Mouse (Mus musculus) forebrain, embryonic 15.5 days (tissue): ENCODE data around the gene Ezh1. TPM values are rescaled to one million over a fixed set of nuclear protein-coding genes. Genes with fewer than 3 reads are reported as not detected.

Experiments used
- polyA plus RNA-seq: library from polyadenylated mRNA; unstranded; fragments of >200 nt; fragmentation: Nextera tagmentation; extraction: Ambion mirVana; gene quantifications from 2 replicates; pipeline ENCODE4 v1.2.1, GENCODE M21; 2015

The Ezh1 gene
- polyA plus RNA-seq, 1 experiment from 2014 or later = 19.6 TPM

Other genes with a start within 250 kb of the Ezh1 start
- gene Atp6v0a1, start 217.0 kb downstream of the Ezh1 start, polyA plus RNA-seq = 84.3 and 84.6 TPM in 2 replicates
- 7.9 and 8.1 TPM in 2 replicates for gene Naglu, start 156.5 kb downstream of the Ezh1 start, polyA plus RNA-seq
- 0.17 and 0.27 TPM in 2 replicates for gene Hsd17b1, start 148.1 kb downstream of the Ezh1 start, polyA plus RNA-seq
- 47.8 and 52.7 TPM in 2 replicates for gene Coasy, start 143.9 kb downstream of the Ezh1 start, polyA plus RNA-seq
- 92.9 and 96.5 TPM in 2 replicates for gene Mlx, start 139.2 kb downstream of the Ezh1 start, polyA plus RNA-seq
- 40.5 and 45.0 TPM in 2 replicates for gene Psmc3ip, start 131.0 kb downstream of the Ezh1 start, polyA plus RNA-seq
- gene Retreg3, start 106.6 kb downstream of the Ezh1 start, polyA plus RNA-seq = 25.1 and 27.7 TPM in 2 replicates
- 96.1 and 97.7 TPM in 2 replicates for gene Tubg1, start 106.5 kb downstream of the Ezh1 start, polyA plus RNA-seq
- gene Tubg2, start 70.6 kb downstream of the Ezh1 start, polyA plus RNA-seq = 31.2 and 32.8 TPM in 2 replicates
- 0.77 and 0.98 TPM in 2 replicates for gene Cntnap1, start 55.9 kb downstream of the Ezh1 start, polyA plus RNA-seq
- gene Plekhh3, start 55.1 kb downstream of the Ezh1 start, polyA plus RNA-seq = 5.8 and 6.5 TPM in 2 replicates
- 0.14 and 0.19 TPM in 2 replicates for gene Ccr10, start 51.0 kb downstream of the Ezh1 start, polyA plus RNA-seq
- 53.4 and 61.3 TPM in 2 replicates for gene Ramp2, start 19.6 kb upstream of the Ezh1 start, polyA plus RNA-seq
- gene Vps25, start 27.2 kb upstream of the Ezh1 start, polyA plus RNA-seq = 87.7 and 92.9 TPM in 2 replicates
- 4.8 and 5.5 TPM in 2 replicates for gene Wnk4, start 34.1 kb upstream of the Ezh1 start, polyA plus RNA-seq
- gene Cntd1, start 52.5 kb upstream of the Ezh1 start, polyA plus RNA-seq = 1.4 and 1.5 TPM in 2 replicates
- 208 and 211 TPM in 2 replicates for gene Coa3, start 52.7 kb upstream of the Ezh1 start, polyA plus RNA-seq
- gene Becn1, start 75.8 kb upstream of the Ezh1 start, polyA plus RNA-seq = 186 and 200 TPM in 2 replicates
- 129 and 140 TPM in 2 replicates for gene Psme3, start 89.8 kb upstream of the Ezh1 start, polyA plus RNA-seq
- 2.1 and 2.2 TPM in 2 replicates for gene Aoc2, start 98.6 kb upstream of the Ezh1 start, polyA plus RNA-seq
- gene Aoc3, start 104.1 kb upstream of the Ezh1 start, polyA plus RNA-seq = 0.05 TPM in 1 of 2 replicates, not detected in the other
- not detected in 2 replicates for gene G6pc, start 141.1 kb upstream of the Ezh1 start, polyA plus RNA-seq
- gene Aarsd1, start 191.2 kb upstream of the Ezh1 start, polyA plus RNA-seq = 90.2 and 98.7 TPM in 2 replicates
- 6.3 and 7.3 TPM in 2 replicates for gene Gm27029, start 198.3 kb upstream of the Ezh1 start, polyA plus RNA-seq
- 31.7 and 32.2 TPM in 2 replicates for gene Rundc1, start 198.6 kb upstream of the Ezh1 start, polyA plus RNA-seq
- 1.0 and 1.7 TPM in 2 replicates for gene Ptges3l, start 198.9 kb upstream of the Ezh1 start, polyA plus RNA-seq
- 267 and 285 TPM in 2 replicates for gene Rpl27, start 215.8 kb upstream of the Ezh1 start, polyA plus RNA-seq
- gene Ifi35, start 221.9 kb upstream of the Ezh1 start, polyA plus RNA-seq = 2.4 and 3.2 TPM in 2 replicates
- 121 and 142 TPM in 2 replicates for gene Rnd2, start 238.5 kb upstream of the Ezh1 start, polyA plus RNA-seq
- gene Vat1, start 239.8 kb upstream of the Ezh1 start, polyA plus RNA-seq = 77.1 and 79.8 TPM in 2 replicates